Mouse (Mus musculus): ENCODE measurements around the gene Sh3gl1. TPM values are rescaled to one million over a fixed set of nuclear protein-coding genes. Genes with fewer than 3 reads are reported as not detected.

The Sh3gl1 gene
- 43.8 TPM for polyA plus RNA-seq (2014; fragmentation: Illumina TruSeq; extraction: RNeasy Lipid Tissue Mini Kit (QIAGEN cat#74804); ENCODE audit: low read depth, low replicate concordance)

DNA sequence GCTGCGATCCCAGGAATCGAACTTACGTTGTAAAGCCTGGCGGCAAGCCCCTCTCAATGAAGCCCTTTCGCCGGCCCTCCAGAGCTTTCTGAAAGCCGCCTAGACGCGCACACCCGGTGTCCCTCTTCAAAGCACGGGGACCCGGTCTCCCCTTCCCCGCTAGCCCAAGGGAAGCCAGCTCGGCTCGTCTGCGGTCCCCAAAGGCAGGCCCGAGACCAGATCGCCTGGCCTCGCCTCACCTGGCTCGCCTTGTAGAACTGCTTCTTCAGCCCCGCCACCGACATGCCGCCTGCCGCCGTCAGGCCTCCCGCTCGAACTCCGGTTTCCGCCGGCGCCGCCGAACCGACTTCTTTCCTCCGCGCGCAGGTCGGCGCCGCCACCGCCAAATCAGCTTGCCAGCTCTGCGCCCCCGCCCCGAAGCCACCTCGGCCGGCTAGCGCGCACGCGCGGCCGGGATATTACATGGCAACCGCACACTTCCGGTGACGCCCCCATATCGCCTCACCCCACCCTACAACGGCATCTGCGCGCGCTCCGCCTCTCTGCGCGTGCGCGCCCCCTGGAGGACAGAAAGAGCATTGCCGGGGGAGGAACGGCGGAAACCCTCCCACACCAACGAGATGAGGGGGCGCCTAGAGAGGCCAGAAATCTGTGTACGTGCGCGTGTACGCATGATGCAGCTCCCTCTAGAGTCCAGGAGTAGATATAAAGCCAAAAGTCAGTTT, at the start of gene Sh3gl1:
Gene Sh3gl1, minus strand, starts transcription at position 460 of the 725 bp plus-strand sequence.

DNA sequence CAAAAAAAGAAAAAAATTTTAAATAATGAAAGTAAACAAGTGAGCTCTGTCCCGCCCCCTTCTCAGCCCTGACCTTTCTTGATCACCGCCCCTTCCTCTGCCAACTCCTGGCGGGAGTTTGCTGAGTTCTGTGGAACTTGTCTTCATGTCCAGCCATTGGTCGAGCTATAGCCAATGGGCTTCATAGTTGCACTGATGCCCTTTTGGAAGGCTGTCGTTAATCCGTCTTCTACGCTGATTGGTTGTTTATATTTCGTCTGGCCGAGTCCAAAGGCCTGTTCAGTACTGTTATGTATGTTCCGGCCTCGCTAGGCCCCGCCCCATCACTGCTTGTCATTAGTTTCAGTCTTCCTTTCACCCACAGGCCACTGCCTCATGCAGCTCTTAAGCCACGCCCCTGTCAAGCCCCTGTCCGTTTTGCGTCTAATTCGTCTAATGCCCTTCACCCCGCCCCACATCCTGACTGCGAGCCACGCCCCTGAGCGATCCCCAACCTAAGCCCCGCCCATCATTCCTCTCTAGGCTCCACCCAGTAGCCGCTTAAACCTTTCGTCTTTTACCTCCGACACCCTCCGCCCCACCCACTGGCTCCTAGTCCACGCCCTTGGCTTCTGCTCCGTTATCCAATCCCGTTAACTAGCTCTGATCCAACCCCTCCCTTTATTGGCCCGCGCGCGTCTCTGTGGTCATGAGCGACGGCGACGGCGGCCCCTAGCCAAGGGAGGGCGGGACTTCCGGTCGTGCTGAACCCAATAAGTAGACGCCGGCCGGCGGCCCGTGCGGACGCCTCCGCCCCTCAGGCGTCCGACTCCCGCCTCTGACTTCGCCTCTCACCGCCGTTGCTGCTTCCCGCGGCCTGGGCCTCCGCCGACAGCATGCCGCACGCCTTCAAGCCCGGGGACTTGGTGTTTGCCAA, 42.7 kb upstream of the Sh3gl1 start, which contains the start of gene Hdgfl2:
Gene Hdgfl2, plus strand, starts transcription at position 755 of the 916 bp plus-strand sequence.

DNA sequence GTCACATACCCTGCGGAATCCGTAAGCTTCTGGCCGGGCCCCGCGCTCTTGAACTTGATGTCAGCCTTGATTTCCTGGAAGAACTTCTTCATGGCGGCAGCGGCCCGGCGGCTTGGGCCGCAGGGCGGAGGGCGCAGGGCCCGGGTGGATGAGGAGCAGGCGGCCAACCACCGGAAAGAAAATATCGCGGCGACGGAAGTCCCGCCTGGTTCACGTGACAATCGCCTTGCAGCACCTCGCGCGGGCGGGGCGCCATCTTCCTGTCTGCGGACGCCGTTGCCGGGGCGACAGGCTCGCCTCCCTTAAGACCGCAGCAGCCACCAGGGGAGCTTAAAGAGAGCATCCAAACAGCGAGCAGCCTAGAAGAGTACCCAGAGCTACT, 38.4 kb upstream of the Sh3gl1 start, which contains the start of gene Ubxn6:
Gene Ubxn6, minus strand, starts transcription at position 202 of the 382 bp plus-strand sequence.

DNA sequence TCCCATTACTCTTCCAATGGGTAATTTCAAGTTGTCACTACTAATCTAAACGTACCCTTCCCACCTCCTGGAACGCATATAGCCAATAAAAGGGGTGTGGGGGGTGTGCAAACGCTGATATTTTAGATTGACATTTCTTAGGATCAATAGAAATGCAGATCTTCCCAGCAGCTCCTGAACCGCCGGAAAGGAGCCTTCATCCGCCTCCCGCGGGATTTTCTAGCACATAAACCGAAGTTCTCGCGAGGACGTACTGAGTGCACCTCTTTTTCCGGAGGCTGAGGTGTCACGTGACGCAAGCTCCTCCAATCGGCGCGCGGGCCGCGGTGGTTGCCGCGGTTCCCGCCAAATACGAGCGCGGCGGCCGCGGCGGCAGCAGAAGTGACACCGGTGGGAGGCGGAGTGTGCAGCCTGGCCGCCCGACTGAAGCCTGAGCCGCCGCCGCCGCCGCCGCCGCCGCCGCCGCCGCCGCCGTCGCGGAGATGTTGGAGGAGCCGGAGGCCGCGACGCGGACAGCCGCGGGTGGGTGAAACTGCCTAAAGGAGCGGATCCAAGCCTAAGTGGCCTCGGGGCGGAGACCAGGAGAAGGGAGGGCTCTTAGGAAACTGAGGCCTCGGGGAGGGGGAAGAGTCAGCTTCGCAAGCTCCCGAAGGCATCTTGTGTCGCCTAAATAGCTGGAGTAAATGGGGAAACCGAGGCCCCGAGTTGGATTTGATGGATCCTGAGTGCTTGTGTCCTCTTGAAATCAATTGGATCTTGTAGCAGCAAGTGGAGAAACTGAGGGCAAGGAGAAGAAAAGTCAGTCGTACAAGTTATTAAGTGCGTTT, 3.8 kb upstream of the Sh3gl1 start, which contains the start of gene Chaf1a:
Gene Chaf1a, plus strand, starts transcription at position 410 of the 827 bp plus-strand sequence.

DNA sequence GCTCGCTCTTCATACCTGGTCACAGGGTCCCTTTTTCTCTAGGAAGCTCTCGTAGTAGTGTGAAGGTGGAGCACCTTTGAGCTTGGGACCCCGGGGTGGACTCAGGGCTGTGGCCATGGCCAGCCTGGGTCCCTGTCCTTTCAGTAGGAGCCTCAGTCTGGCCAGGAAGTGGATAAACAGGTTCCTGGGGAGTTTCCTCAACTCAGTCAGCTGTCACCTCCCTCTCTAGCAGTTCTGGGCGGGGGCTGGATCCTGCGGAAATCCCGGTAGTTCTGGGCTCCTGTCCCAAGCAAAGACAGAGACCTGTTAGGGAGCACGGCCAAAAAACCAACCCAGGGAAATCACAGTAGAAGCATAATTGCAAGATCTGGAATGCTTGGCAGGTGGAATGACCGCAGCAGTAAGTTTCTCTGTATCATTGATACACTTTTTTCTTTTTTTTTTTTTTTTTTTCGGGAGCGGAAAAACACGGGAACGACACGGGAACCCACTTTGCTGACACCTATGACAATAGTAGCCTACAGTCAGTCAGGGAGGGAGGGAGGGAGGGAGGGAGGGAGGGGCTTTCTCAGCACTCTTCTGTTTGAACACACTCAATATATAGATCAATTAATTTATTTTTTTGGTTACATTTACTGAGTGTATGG, 30.9 kb downstream of the Sh3gl1 start, which contains the start of the genes Stap2 and Mpnd:
Gene Stap2, minus strand, starts transcription at position 170 of the 647 bp plus-strand sequence.
Gene Mpnd, plus strand, starts transcription at position 297 of the 647 bp plus-strand sequence.

DNA sequence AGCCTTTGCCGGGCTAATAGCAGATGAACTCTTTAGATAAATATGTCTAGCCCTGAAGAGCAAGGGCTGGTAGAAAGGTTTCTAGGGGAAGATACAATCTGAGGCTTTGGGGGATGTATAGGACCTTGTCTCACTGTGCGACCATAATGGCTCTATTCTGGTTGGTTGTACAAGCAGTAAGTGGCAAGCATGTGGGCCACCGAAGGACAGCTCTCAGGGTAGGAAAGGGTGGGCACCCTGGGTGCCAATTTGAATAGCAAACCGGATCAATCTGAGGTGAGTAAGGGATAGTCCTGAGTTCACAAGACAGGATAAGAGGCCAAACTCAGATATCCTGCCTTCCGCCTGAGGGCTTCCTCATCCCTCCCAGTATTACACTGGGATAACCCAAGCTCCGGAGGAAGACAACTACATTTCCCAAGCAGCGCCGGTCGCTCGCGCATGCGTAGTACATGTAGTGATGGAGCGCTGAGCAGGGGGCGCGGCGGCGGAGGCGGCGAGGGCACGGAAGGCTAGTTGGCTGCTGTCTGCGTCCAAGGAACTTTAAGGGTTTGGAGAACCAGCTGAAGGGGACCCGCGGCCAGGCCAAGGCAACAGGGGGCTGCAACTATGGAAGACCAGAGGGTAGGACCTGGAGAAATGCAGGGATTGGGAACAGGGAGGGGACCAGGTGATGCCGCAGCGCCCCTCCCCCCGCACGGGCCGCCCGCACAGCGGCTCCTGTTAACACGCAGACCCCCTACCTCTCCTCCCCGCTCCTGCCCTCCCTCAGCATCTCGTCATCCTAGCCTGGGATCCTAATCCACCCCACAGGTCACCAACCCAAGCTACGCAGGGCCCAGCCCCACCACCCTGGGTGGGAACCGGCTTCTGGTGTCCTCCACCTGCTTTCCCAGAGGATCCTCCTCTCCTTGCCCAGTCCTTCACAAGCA, 50.1 kb downstream of the Sh3gl1 start, which contains the start of gene Fsd1:
Gene Fsd1, plus strand, starts transcription at position 480 of the 932 bp plus-strand sequence.

DNA sequence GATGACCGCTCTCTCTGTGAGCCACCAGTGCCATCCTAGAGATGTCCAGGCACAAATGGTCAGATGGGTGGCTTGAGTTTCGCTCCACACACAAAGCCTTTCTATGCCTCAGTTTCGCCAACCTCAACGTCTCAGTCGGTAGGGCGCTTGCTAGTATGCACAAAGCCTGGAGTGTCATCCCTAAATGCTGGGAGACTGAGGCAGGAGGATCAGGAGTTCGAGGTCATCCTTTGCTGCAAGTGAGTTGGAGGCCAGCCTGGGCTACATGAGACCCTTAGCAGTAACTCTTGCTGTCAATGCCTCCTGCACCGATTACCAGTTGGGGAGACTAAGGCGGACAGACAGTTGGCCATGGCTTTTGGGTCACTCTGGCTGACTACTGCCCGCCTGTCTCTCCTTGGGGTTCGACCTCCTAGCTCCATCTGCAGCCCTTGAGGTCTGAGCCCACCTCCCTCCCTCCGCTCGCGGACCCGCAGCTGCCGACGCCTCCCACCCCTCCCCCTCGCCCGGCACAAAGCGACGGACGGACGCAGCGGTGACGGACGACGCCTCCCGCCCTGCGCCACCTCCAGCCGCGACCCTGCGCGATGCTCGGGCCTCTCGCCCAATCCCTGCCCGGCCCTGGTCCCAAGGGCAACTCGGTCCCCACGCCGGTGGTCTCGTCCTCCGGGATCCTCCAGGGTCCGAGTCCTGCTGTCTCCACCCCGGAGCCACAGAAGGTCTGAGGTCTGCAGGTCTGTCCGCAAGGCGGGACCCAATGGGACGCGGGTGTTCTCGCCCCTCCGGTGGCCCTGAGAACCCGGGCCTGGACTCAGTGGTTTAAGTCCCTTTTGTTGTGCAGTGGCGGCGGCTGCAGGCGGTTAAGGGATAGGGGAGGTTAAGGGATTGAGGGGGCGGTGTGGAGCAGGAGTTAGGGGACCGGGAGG, 66.2 kb downstream of the Sh3gl1 start, which contains the start of gene Shd:
Gene Shd, plus strand, starts transcription at position 502 of the 926 bp plus-strand sequence.

Other genes starting within 250 kb of the Sh3gl1 start
- gene Zfp119a, start 157.7 kb downstream of the Sh3gl1 start, polyA plus RNA-seq (2014; fragmentation: Illumina TruSeq; extraction: RNeasy Lipid Tissue Mini Kit (QIAGEN cat#74804); ENCODE audit: low read depth, low replicate concordance), result 4.8 TPM
- gene Zfp959, start 144.5 kb downstream of the Sh3gl1 start, polyA plus RNA-seq (2014; fragmentation: Illumina TruSeq; extraction: RNeasy Lipid Tissue Mini Kit (QIAGEN cat#74804); ENCODE audit: low read depth, low replicate concordance), result 9.7 TPM
- gene Zfp119b, start 87.1 kb downstream of the Sh3gl1 start, polyA plus RNA-seq (2014; fragmentation: Illumina TruSeq; extraction: RNeasy Lipid Tissue Mini Kit (QIAGEN cat#74804); ENCODE audit: low read depth, low replicate concordance), result 7.1 TPM
- gene Ebi3, start 84.0 kb downstream of the Sh3gl1 start, polyA plus RNA-seq (2014; fragmentation: Illumina TruSeq; extraction: RNeasy Lipid Tissue Mini Kit (QIAGEN cat#74804); ENCODE audit: low read depth, low replicate concordance), result 2.5 TPM
- gene Yju2, start 77.5 kb downstream of the Sh3gl1 start, polyA plus RNA-seq (2014; fragmentation: Illumina TruSeq; extraction: RNeasy Lipid Tissue Mini Kit (QIAGEN cat#74804); ENCODE audit: low read depth, low replicate concordance), result 10.1 TPM
- 2.6 TPM for gene Shd, start 66.2 kb downstream of the Sh3gl1 start, polyA plus RNA-seq (2014; fragmentation: Illumina TruSeq; extraction: RNeasy Lipid Tissue Mini Kit (QIAGEN cat#74804); ENCODE audit: low read depth, low replicate concordance)
- gene Fsd1, start 50.1 kb downstream of the Sh3gl1 start, polyA plus RNA-seq (2014; fragmentation: Illumina TruSeq; extraction: RNeasy Lipid Tissue Mini Kit (QIAGEN cat#74804); ENCODE audit: low read depth, low replicate concordance), result not detected
- 51.0 TPM for gene Stap2, start 31.1 kb downstream of the Sh3gl1 start, polyA plus RNA-seq (2014; fragmentation: Illumina TruSeq; extraction: RNeasy Lipid Tissue Mini Kit (QIAGEN cat#74804); ENCODE audit: low read depth, low replicate concordance)
- gene Mpnd, start 30.9 kb downstream of the Sh3gl1 start, polyA plus RNA-seq (2014; fragmentation: Illumina TruSeq; extraction: RNeasy Lipid Tissue Mini Kit (QIAGEN cat#74804); ENCODE audit: low read depth, low replicate concordance), result 53.2 TPM
- gene Chaf1a, start 3.8 kb upstream of the Sh3gl1 start, polyA plus RNA-seq (2014; fragmentation: Illumina TruSeq; extraction: RNeasy Lipid Tissue Mini Kit (QIAGEN cat#74804); ENCODE audit: low read depth, low replicate concordance), result 4.7 TPM
- 75.3 TPM for gene Ubxn6, start 38.4 kb upstream of the Sh3gl1 start, polyA plus RNA-seq (2014; fragmentation: Illumina TruSeq; extraction: RNeasy Lipid Tissue Mini Kit (QIAGEN cat#74804); ENCODE audit: low read depth, low replicate concordance)
- 58.6 TPM for gene Hdgfl2, start 43.0 kb upstream of the Sh3gl1 start, polyA plus RNA-seq (2014; fragmentation: Illumina TruSeq; extraction: RNeasy Lipid Tissue Mini Kit (QIAGEN cat#74804); ENCODE audit: low read depth, low replicate concordance)
- gene Plin4, start 73.2 kb upstream of the Sh3gl1 start, polyA plus RNA-seq (2014; fragmentation: Illumina TruSeq; extraction: RNeasy Lipid Tissue Mini Kit (QIAGEN cat#74804); ENCODE audit: low read depth, low replicate concordance), result 510 TPM
- 10.4 TPM for gene Plin5, start 81.0 kb upstream of the Sh3gl1 start, polyA plus RNA-seq (2014; fragmentation: Illumina TruSeq; extraction: RNeasy Lipid Tissue Mini Kit (QIAGEN cat#74804); ENCODE audit: low read depth, low replicate concordance)
- gene Lrg1, start 85.4 kb upstream of the Sh3gl1 start, polyA plus RNA-seq (2014; fragmentation: Illumina TruSeq; extraction: RNeasy Lipid Tissue Mini Kit (QIAGEN cat#74804); ENCODE audit: low read depth, low replicate concordance), result 160 TPM
- 5.5 TPM for gene Sema6b, start 103.7 kb upstream of the Sh3gl1 start, polyA plus RNA-seq (2014; fragmentation: Illumina TruSeq; extraction: RNeasy Lipid Tissue Mini Kit (QIAGEN cat#74804); ENCODE audit: low read depth, low replicate concordance)
- gene Tnfaip8l1, start 125.8 kb upstream of the Sh3gl1 start, polyA plus RNA-seq (2014; fragmentation: Illumina TruSeq; extraction: RNeasy Lipid Tissue Mini Kit (QIAGEN cat#74804); ENCODE audit: low read depth, low replicate concordance), result 1.7 TPM
- gene Mydgf, start 147.3 kb upstream of the Sh3gl1 start, polyA plus RNA-seq (2014; fragmentation: Illumina TruSeq; extraction: RNeasy Lipid Tissue Mini Kit (QIAGEN cat#74804); ENCODE audit: low read depth, low replicate concordance), result 63.5 TPM
- 24.6 TPM for gene Dpp9, start 182.3 kb upstream of the Sh3gl1 start, polyA plus RNA-seq (2014; fragmentation: Illumina TruSeq; extraction: RNeasy Lipid Tissue Mini Kit (QIAGEN cat#74804); ENCODE audit: low read depth, low replicate concordance)
- 14.1 TPM for gene Fem1a, start 220.2 kb upstream of the Sh3gl1 start, polyA plus RNA-seq (2014; fragmentation: Illumina TruSeq; extraction: RNeasy Lipid Tissue Mini Kit (QIAGEN cat#74804); ENCODE audit: low read depth, low replicate concordance)
- 14.9 TPM for gene Ticam1, start 240.2 kb upstream of the Sh3gl1 start, polyA plus RNA-seq (2014; fragmentation: Illumina TruSeq; extraction: RNeasy Lipid Tissue Mini Kit (QIAGEN cat#74804); ENCODE audit: low read depth, low replicate concordance)

All from adipose tissue, adult 10 weeks (tissue).